Mouse (Mus musculus) neural tube, embryonic 15.5 days (tissue): ENCODE results near the gene Eif2d. TPM values are rescaled to one million over a fixed set of nuclear protein-coding genes. Genes with fewer than 3 reads are reported as not detected.
A peak's percentile ranks its signal among the peaks of the same experiment; 100 is the strongest.

Experiments
- ATAC-seq: fragments of 200-750 bp; cut with Nextera tagmentation; 2 replicates; pipeline ENCODE4 v1.8.0; 2017; ENCODE audit warnings: mild to moderate bottlenecking, moderate TSS enrichment, moderate library complexity; ENCODE audit not compliant: low FRiP score
- H3K27ac ChIP-seq: fragments of 300-500 bp; sonication (generic); replicated peaks from 2 replicates; pipeline ENCODE4 v1.5.1; 2015; ENCODE audit warnings: mild to moderate bottlenecking, inconsistent platforms
- H3K27me3 ChIP-seq: fragments of 300-500 bp; sonication (generic); replicated peaks from 2 replicates; pipeline ENCODE4 v1.6.1; 2015; ENCODE audit warnings: inconsistent platforms
- H3K36me3 ChIP-seq: fragments of 300-500 bp; sonication (generic); 2 replicates; pipeline ENCODE4 v1.6.1; 2015; ENCODE audit warnings: inconsistent platforms
- H3K4me1 ChIP-seq: fragments of 300-500 bp; sonication (generic); 2 replicates; pipeline ENCODE4 v1.6.1; 2015; ENCODE audit warnings: inconsistent platforms
- H3K4me2 ChIP-seq: fragments of 300-500 bp; sonication (generic); 2 replicates; pipeline ENCODE4 v1.6.1; 2015; ENCODE audit warnings: inconsistent platforms, mild to moderate bottlenecking, moderate library complexity
- H3K4me3 ChIP-seq: fragments of 300-500 bp; sonication (generic); replicated peaks from 2 replicates; pipeline ENCODE4 v1.5.1; 2015; ENCODE audit warnings: mild to moderate bottlenecking, inconsistent platforms
- H3K9ac ChIP-seq: fragments of 300-500 bp; sonication (generic); replicated peaks from 2 replicates; pipeline ENCODE4 v1.6.1; 2015; ENCODE audit warnings: mild to moderate bottlenecking, inconsistent platforms
- H3K9me3 ChIP-seq: fragments of 300-500 bp; sonication (generic); replicated peaks from 2 replicates; pipeline ENCODE4 v1.6.1; 2016; ENCODE audit warnings: inconsistent platforms
- WGBS: fragments of 180-500 bp; shearing (Covaris S2); methylation state at CpG from one replicate; pipeline ENCODE4 v1.1.7; 2015; ENCODE audit warnings: mixed read lengths; 5-methylcytosine and 5-hydroxymethylcytosine counted together
- polyA plus RNA-seq: library from polyadenylated mRNA; unstranded; fragments of >200 nt; fragmentation: Nextera tagmentation; extraction: Ambion mirVana; gene quantifications from 2 replicates; pipeline ENCODE4 v1.2.1, GENCODE M21; 2015

Gene Eif2d
- polyA plus RNA-seq, 1 experiment from 2014 or later = 51.5 TPM

DNA sequence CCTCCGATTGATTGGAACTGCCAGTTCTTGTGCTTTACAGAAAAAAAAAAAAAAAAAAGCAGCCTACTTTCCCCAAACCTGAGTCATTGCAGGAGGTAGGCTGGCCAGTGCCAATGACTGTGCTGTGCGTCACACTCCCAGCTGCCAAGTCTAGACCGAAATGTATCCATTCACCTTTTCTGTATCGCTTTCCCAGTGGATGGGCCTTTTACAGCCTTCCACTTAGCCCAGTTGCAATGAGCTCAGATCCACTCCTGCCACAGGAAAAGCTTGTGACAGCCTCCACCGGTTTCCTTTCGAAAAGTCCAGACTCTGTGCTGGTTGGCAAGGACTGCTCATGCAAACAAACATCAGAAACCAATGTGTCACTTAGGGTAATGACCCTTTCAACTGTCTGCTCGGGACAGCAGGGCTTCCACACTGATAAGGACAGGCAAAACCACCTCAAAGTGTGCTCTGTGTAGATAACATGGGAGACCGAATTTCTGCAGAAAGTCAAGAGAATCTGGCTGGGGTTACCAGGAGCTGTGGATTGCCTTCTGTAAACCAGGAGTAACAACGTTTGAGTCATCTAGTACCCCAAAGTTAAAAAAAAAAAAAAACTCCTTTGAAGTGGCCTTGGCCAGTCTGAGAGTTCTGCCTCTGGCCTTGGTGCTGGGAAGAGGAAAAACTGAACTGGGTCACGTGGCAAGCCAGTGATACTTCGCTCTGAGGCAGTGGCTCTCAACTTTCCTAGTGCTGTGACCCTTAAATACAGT lies 26.8 kb upstream of the Eif2d start:
- Histone ChIP-seq H3K9me3 (no peaks in the 10 kb centered on the region), H3K27me3 (no peaks in the 10 kb centered on the region), H3K36me3 (peaks cover 34% of the 10 kb centered on the region), H3K4me1 (no peaks in the 10 kb centered on the region), H3K4me2 (no peak overlapping the region), H3K9ac (no peak overlapping the region), H3K27ac (no peak overlapping the region), H3K4me3 (no peak overlapping the region)
- ATAC-seq = no peak
- WGBS = 83% methylated on average over 11 of the region's 11 CpGs

DNA sequence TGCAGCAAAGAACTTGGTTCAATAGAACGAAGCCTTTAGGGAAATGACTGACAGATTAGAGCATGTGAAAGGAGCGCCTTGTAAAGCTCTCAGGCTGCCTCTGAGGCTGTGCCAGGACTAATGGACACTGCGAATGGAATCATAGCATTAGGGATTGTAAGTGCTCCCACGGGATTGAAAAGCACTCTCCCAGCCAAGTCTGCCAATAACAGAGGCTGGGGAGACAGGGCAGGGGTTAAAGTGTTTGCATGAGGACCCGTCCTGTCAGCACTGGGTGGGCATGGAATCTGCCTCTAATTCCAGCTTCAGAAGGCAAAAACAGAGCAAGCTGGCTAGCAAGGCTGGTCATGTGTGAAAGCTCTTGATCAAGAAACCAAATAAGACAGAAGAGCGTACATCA lies 18.8 kb upstream of the Eif2d start:
- H3K4me2 ChIP-seq = peak overlapping the region; percentile 4; the same call in 1 of the 2 replicates

DNA sequence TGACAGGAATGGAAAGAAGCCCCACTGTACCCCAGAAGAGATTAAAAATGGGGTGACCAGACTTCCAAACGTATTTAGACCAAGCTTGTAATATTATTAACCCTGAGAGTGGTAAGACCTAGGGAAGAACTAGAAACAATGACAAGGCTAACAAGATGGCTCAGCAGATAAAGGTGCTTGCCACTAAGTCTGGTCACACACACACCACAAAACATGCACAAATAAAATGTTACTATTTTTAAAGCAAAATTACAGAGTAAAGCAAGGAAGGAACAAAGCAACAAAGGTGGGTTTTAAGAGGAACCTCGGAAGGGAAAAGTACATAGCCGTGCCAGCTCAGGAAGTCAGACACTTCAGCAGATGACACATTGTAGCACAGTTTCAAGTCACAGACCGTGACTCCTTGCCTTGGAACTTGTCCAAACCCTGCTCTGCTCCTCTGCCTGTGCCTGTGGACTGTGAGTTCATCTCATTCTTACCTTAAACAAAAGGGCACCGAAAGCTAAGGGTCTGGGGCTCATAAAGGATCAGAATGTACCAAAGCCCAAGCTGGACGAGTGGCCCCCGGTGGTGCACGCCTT lies 17.9 kb upstream of the Eif2d start:
- H3K9me3 ChIP-seq = no peaks in the 10 kb centered on the region
- no peak overlapping the region for H3K9ac ChIP-seq
- peak overlapping the region; percentile 11; the same call in 1 of the 2 replicates for H3K4me2 ChIP-seq
- no peak overlapping the region for H3K4me3 ChIP-seq
- H3K4me1 ChIP-seq = peaks cover 40% of the 10 kb centered on the region
- WGBS = 44% methylated on average over 8 of the region's 8 CpGs
- peaks cover 9% of the 10 kb centered on the region for H3K36me3 ChIP-seq
- ATAC-seq = no peak
- no peaks in the 10 kb centered on the region for H3K27me3 ChIP-seq
- H3K27ac ChIP-seq = no peak overlapping the region

More for the DNA sequence above, 18.8 kb upstream of the Eif2d start:
- WGBS = 39% methylated on average over 6 of the region's 6 CpGs
- Histone ChIP-seq H3K9ac (no peak overlapping the region), H3K27me3 (no peaks in the 10 kb centered on the region), H3K27ac (no peak overlapping the region; the same call in 1 of the 2 replicates), H3K4me3 (no peak overlapping the region), H3K36me3 (peaks cover 17% of the 10 kb centered on the region), H3K4me1 (peaks cover 39% of the 10 kb centered on the region), H3K9me3 (no peaks in the 10 kb centered on the region)
- no peak for ATAC-seq

DNA sequence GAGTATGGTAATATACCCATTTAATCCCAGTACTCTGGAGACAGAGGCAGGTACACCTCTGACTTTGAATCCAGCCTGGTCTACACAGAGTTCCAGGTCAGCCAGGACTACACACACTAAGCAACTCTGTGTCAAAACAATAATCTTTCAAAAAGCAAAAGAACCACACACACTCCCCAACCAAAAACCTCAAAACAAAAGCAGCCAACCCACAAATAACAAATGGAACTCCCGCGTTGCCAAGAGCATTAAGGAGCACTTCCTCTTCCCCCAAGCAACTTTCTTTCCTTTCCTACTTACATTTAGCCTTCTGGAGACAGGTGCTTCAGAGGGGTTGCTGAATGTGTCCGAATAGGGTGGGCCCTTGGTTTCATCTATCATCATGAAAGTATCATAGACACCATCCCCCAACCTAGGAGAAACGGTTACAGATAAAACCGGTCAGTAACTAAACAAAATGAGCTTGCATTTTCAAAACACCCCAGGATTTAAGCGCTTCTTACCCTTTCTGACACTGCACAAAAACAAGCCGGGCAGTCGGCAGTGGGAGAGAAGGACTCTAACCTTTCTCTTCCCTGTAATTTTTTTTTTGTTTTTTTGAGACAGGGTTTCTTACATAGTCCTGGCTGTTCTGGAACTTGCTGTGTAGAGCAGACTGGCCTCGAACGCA lies 16.9 kb upstream of the Eif2d start:
- Histone ChIP-seq H3K4me3 (peak overlapping the region; percentile 85; the same call in 1 of the 2 replicates), H3K4me2 (peak overlapping the region; percentile 75), H3K4me1 (peaks cover 40% of the 10 kb centered on the region), H3K9me3 (no peaks in the 10 kb centered on the region), H3K27ac (no peak overlapping the region), H3K27me3 (no peaks in the 10 kb centered on the region), H3K9ac (0 out of 2 replicates have a peak overlapping the region, but pooled peaks have one; percentile 41), H3K36me3 (0 out of 2 replicates have a peak, but pooled peaks cover 2% of the 10 kb centered on the region)
- ATAC-seq = no peak
- 80% methylated on average over 10 of the region's 10 CpGs for WGBS

DNA sequence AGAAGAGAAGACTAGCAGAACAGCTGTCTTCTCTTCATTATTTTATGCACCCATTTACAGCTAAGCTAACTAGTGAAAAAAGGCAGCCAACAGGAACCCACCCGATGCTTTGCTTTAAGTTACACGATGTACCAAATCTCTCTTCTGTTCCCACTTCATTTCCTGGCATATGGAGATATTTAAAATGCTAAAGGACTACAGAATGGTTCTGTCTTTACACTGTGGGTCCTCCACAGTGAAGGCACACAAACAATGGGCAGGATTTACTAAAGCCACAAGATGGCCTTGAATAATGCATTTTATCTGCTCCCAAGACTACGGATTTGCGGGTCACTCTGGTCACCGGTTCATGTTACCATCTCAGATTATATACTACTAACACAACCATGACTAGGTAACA lies 15.9 kb upstream of the Eif2d start:
- H3K27me3 ChIP-seq = no peaks in the 10 kb centered on the region
- WGBS = 7% methylated on average over 5 of the region's 5 CpGs
- H3K9ac ChIP-seq = peak overlapping the region; percentile 41; the same call in 1 of the 2 replicates
- peak overlapping the region; percentile 39; the same call in 1 of the 2 replicates for H3K27ac ChIP-seq
- no peak for ATAC-seq
- H3K36me3 ChIP-seq = 0 out of 2 replicates have a peak, but pooled peaks cover 2% of the 10 kb centered on the region
- H3K9me3 ChIP-seq = no peaks in the 10 kb centered on the region
- peaks cover 40% of the 10 kb centered on the region for H3K4me1 ChIP-seq
- peak overlapping the region; percentile 75 for H3K4me2 ChIP-seq
- H3K4me3 ChIP-seq = peak overlapping the region; percentile 85

DNA sequence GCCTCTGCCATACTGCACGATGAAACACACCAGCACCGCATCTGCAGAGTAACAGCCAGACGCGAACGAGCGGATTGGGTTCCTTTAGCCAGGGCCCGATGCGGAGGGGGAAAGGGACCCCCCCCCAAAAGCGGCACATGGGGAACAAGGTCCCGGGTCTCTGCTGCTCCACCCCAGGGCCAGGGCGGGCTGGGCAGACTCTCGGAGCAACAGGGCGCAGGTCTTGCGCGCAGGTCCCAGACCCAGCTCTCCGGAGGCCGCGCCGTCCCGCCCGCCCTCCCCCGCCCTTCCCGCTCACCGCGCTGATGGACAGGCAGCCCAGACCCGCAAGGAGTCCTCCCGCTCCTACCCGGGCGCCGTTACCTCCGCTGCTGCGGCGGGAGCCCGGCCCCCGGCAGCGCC lies 15.3 kb upstream of the Eif2d start:
- ATAC-seq = peak; percentile 86
- Histone ChIP-seq H3K4me1 (peaks cover 40% of the 10 kb centered on the region), H3K4me2 (peak overlapping the region; percentile 75), H3K27ac (peak overlapping the region; percentile 92), H3K27me3 (no peaks in the 10 kb centered on the region), H3K9me3 (no peaks in the 10 kb centered on the region), H3K9ac (peak overlapping the region; percentile 73), H3K4me3 (peak overlapping the region; percentile 85), H3K36me3 (0 out of 2 replicates have a peak, but pooled peaks cover 2% of the 10 kb centered on the region)
- 1% methylated on average over 27 of the region's 36 CpGs for WGBS

DNA sequence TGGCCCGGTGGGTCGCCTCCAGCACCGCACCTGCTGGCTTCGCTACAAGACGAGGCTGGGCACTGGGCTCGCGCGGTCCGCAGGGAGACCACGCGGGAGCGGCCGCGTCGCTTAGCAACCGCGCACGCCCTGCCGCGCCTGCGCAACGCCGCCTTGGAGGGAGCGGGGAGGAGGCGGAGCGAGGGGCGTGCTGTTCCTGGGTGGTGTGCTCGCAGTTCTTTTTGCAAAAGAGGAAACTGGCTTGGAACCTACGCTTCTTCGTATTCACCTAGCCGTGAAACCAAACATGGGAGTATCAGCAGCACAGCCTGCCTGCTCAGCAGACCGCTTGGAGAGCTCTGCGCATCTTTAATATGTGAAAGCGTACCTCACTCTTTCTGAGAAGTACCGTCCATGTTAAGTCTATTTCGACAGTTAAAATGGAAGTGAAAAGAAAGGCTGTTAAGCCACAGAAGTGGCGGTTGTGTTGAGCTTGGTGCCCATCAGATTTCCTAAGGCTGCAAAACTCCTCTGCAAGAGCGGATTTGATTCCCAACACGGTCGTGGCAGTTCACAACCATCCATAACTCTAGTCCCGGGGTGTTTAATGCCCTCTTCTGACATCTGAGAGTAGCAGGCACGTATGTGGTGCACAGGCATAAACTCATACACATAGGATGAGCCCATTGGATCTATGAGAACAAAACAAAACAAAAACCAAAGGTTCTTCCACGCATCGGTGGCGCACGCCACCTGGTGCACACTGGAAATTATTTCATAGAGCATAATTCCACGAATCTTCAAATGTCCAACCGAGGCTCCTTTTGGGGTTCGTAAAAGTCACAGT lies 14.6 kb upstream of the Eif2d start, which contains the start of gene Dyrk3:
Gene Dyrk3, minus strand, starts transcription at position 150 of the 826 bp plus-strand sequence.
- H3K27me3 ChIP-seq = no peaks in the 10 kb centered on the region
- peaks cover 40% of the 10 kb centered on the region for H3K4me1 ChIP-seq
- peak; percentile 98 for ATAC-seq
- peak within 1 kb of the TSS; percentile 85 for H3K4me3 ChIP-seq
- peak within 1 kb of the TSS; percentile 75 for H3K4me2 ChIP-seq
- no peaks in the 10 kb centered on the region for H3K9me3 ChIP-seq
- peak within 1 kb of the TSS; percentile 92 for H3K27ac ChIP-seq
- WGBS = 5% methylated on average over 49 of the region's 49 CpGs
- H3K9ac ChIP-seq = peak within 1 kb of the TSS; percentile 73
- 0 out of 2 replicates have a peak, but pooled peaks cover 2% of the 10 kb centered on the region for H3K36me3 ChIP-seq

DNA sequence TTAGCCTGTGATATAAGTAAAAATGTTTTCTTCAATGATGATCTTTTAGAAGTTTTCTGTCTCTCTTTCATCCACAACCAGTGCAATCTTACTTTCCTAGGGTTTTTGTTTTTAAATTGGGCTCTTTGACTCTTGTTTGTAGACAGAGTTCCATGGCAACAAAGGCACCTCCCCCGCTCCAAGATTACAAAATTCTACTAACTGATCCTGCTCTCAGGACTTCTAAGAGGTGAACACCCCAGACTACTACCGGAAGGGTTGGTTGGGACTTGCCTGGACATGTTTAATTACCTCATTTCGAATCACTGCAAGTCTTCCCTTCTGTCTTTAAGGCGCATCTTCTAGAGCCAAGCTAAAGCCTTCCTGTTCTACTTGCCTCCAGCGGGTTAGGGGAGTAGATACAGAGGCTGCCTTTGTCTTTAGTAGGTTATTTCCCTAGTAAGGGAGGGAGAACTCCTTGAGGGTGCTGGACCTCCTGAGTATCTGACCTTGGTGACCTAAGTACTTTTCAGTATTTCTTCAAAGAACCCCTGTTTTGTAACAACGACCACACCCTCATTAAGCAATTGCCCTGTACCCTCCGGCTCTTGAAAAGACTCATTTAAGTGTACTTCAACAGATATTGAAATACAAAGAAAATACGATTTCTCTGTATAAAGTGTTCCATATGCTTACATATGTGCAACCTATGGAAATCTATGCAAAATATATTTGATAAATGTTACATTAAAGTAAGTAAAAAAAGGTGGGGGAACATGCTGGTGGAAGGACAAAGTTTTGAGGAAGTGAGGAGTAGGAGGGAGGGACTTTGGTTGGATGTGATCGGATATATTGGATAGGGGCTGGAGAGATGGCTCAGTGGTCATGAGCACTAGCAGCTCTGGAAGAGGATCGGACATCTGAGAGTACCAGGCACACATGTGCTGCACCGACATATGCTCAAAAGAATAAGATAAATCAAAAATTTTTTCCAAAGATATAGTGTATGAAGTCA lies 13.6 kb upstream of the Eif2d start:
- Histone ChIP-seq H3K4me3 (peak overlapping the region; percentile 85; the same call in 1 of the 2 replicates), H3K4me2 (peak overlapping the region; percentile 75), H3K27me3 (no peaks in the 10 kb centered on the region), H3K4me1 (peaks cover 34% of the 10 kb centered on the region), H3K9me3 (no peaks in the 10 kb centered on the region), H3K36me3 (no peaks in the 10 kb centered on the region), H3K27ac (peak overlapping the region; percentile 92), H3K9ac (no peak overlapping the region)
- 70% methylated on average over 11 of the region's 11 CpGs for WGBS
- ATAC-seq = no peak

DNA sequence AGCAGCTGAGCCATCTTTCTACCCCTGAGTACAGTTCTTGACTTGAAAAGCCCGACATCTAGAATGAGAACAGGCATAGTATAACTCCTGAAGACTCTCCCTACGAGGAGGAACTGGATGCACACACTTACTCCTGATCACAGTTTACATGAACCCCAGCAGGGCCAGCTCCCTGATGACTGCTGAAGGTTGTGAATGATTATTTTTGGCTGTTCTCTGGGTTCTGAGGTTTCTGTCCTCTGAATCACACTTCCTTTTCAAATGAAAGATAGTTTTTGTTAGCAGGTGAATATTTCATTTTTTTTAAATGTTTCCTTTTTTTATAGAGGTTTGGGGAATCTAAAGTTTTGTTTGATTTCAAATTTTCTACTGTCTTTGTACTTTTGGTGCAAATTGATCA lies 11.5 kb upstream of the Eif2d start:
- no peaks in the 10 kb centered on the region for H3K36me3 ChIP-seq
- H3K4me1 ChIP-seq = peaks cover 18% of the 10 kb centered on the region
- H3K4me2 ChIP-seq = no peak overlapping the region
- H3K9ac ChIP-seq = no peak overlapping the region
- 74% methylated on average over 2 of the region's 2 CpGs for WGBS
- no peak for ATAC-seq
- H3K27me3 ChIP-seq = no peaks in the 10 kb centered on the region
- no peak overlapping the region for H3K27ac ChIP-seq
- H3K9me3 ChIP-seq = no peaks in the 10 kb centered on the region
- H3K4me3 ChIP-seq = no peak overlapping the region

DNA sequence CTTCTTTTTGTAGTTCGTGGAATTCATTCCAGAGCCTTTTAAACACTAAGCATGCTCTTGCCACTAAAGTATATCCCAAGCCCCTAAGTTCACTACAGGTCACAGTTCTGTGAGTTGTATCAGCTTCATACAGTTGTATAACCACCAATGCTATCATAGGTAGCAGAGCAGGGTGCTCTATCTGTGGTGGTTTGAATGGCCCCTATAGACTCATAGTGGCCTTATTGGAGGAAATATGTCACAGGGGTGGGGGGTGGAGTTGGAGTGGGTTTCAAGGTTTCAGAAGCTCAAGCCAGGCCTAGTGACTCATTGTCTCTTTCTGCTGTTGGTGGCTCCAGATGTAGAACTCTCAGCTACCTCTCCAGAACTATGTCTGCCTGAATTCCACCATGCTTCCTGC lies 10.5 kb upstream of the Eif2d start:
- H3K27ac ChIP-seq = no peak overlapping the region
- H3K36me3 ChIP-seq = no peaks in the 10 kb centered on the region
- H3K9me3 ChIP-seq = no peaks in the 10 kb centered on the region
- H3K9ac ChIP-seq = no peak overlapping the region
- H3K4me2 ChIP-seq = no peak overlapping the region
- WGBS = 93% methylated on average over 1 of the region's 1 CpGs
- H3K27me3 ChIP-seq = no peaks in the 10 kb centered on the region
- peaks cover 9% of the 10 kb centered on the region for H3K4me1 ChIP-seq
- H3K4me3 ChIP-seq = no peak overlapping the region
- no peak for ATAC-seq
